Mouse (Mus musculus) Patski (cell line): ENCODE measurements at regions not wholly inside any gene's neighbourhood (a gene's known extent, or its start where the extent isn't known, plus 50 kb on each side); places are given as distances from the start of the nearest gene placed in this dataset.

Experiments used
- ATAC-seq: fragments of 100-300 bp; one replicate; pipeline ENCODE4 v1.8.0; 2021
- CTCF ChIA-PET: fragments of 350-600 bp; sonication (Branson Sonifier 250); formaldehyde crosslinking; loops from one replicate; lab custom pipeline; 2022; ENCODE audit warnings: inconsistent platforms; lab: Charles Lee
- POLR2A ChIA-PET: fragments of 350-600 bp; sonication (Branson Sonifier 250); formaldehyde crosslinking; loops from one replicate; lab custom pipeline; 2022; ENCODE audit warnings: antibody characterized with exemption, inconsistent platforms; lab: Charles Lee
- DNase-seq: peaks from one replicate; pipeline ENCODE4 v3.0.0-alpha.2; 2011; ENCODE audit warnings: low read depth, low spot score
- H3K27me3 ChIP-seq: fragments of 371-371 bp; one replicate; pipeline ENCODE4 v1.5.1; 2021
- CTCF ChIP-seq: fragments of 100-300 bp; IDR thresholded peaks from one replicate; pipeline ENCODE4 v1.5.1; 2021
- in situ Hi-C: fragments of 300-500 bp; cut with MboI; formaldehyde crosslinking; loops from 3 replicates; pipeline ENCODE4 v1.11.1; 2018; ENCODE audit warnings: low pct_unique_long_range_greater_than_20kb, mixed read lengths

DNA sequence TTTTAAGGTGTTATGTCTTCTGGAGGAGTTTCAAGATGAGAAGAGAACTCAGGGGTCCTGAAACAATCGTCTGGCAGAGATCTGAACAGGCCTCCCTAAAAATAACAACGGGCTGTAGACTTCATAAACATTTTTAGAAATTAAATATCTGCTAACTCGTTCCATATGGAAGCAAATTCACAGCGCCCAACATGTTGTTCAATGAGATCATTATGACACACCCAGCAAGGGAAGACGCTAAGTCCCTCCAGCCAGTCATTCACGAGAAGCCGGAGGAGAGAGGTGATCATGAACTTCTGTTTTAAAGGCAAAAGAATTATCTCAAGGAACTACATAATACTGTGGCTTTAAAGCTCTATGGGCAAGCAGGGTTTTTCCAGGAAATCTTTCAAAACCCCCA, 334.8 kb downstream of the Efna5 start:
- ChIA-PET POLR2A (no interaction called here), CTCF (interaction anchor here (2.1 kb wide), 1 partner anchor 9 kb away, joined by 5 read pairs; no protein-coding TSS in a partner anchor)
- ATAC-seq, result no peak
- in situ Hi-C loops, result no loop called here
- TF ChIP-seq CTCF, result no peak
- H3K27me3 ChIP-seq, result no peaks in the 10 kb centered on the region
- DNase-seq, result no peak

DNA sequence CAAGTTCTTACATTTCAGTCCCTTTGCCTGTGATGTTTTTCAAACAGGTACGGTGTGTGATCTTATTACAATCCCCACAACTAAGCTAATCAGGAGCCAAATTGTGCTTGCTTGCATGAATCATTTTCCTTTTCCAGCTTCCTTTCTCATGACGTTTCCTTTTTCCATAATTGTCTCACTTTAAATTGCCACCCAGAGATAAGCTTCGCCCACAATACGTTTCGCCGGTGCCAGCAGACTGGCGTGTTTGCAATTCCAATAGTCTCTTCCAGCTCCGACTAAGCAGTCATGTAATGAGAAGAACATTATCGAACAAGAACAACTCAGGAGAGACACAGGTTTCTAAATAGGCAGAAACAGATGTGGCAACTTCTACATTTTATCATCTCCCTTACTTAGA, 335.8 kb downstream of the Efna5 start:
- in situ Hi-C loops, result no loop called here
- ChIA-PET CTCF (interaction anchor here (2.1 kb wide), 1 partner anchor 8 kb away, joined by 5 read pairs; no protein-coding TSS in a partner anchor), POLR2A (no interaction called here)
- ATAC-seq (no peak), DNase-seq (no peak)
- no peak for TF ChIP-seq CTCF
- no peaks in the 10 kb centered on the region for H3K27me3 ChIP-seq

DNA sequence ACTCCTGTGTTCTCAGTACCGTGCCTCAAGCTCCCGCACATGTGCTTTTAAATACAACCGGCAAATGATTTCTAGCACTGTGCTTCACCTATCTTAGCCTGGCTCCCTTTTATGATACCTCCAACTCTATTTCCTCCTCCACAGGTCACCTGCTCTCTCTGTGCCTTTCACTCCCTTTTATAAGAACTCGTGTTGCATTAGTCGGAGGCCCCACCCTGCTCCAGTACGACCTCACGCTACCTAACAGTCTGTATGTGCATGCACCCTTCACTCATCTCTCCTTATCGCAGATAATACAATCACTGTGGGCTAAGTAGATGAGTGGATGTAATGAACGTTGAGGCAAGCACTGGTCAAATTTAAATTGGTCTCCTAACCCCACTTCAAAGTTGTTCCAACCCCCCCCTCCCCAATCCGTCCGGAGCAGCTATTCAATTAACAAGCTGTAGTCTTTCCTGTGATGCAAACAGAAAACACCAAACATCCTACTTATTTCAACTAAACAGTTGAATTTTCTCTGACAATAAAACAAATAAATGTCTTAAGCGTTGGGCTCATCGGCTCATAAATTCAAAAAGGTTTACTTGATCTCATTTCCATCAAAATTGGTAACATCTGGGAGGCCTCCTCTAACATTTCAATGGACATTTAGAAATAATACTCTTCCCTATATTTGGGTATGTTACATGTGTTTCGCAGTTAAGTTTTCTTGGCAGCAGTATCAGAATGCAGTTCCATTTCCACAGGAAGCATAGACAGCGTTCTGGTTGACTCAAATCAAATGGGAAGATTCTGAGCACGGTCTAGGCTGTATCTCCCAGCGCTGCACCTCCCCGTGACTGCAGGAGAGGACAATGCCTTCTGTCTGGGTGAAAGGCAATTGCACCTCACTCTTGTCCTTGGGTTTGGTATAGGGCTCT, 337.8 kb downstream of the Efna5 start:
- no peaks in the 10 kb centered on the region for H3K27me3 ChIP-seq
- no peak for TF ChIP-seq CTCF
- DNase-seq (no peak), ATAC-seq (no peak)
- ChIA-PET CTCF (no interaction called here), POLR2A (no interaction called here)
- in situ Hi-C loops, result no loop called here

DNA sequence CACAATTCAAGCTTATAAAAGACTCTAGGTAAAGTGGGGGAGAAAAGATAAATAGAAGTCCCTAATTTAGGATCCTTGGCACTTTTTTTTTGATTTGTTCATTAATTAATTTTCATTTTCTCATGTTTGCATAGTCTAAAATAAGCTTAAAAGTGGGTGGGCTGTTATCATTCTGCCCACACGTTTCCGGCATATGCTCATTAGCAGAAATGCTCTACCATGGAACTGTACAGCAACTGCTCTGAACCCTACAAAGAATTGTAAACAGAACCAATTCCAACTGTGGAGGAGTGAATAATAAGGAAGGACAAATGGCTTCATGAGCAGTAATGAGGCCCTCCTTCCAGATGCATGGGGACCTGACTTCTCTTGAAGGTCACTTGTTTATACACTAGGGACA, 351.2 kb downstream of the Efna5 start:
- POLR2A ChIA-PET, result interaction anchor here (0.6 kb wide), 1 partner anchor 428 kb away, joined by 3 read pairs; no protein-coding TSS in a partner anchor
- no peak for TF ChIP-seq CTCF
- in situ Hi-C loops, result no loop called here
- ATAC-seq (no peak), DNase-seq (no peak)
- CTCF ChIA-PET, result no interaction called here
- H3K27me3 ChIP-seq, result no peaks in the 10 kb centered on the region

DNA sequence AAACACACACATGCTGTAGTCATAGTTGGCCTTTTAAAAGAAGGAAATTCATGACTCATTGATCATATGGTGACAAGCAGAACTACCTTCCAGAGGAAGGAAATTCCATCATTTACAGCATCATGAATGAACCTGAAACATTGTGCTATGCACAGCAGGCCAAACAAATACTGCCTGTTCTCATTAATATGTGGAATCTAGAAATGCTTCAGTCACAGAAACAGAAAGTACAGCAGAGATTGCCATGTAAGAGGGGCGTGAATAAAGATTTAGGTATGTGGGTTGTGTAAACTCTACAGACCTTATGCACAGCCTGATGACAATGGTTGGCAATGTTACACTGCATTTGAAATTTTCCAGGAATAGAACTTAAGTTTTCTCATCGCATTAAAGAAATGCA, 353.6 kb downstream of the Efna5 start:
- TF ChIP-seq CTCF, result no peak
- ATAC-seq (no peak), DNase-seq (no peak)
- ChIA-PET CTCF (no interaction called here), POLR2A (no interaction called here)
- in situ Hi-C loops, result no loop called here
- no peaks in the 10 kb centered on the region for H3K27me3 ChIP-seq

DNA sequence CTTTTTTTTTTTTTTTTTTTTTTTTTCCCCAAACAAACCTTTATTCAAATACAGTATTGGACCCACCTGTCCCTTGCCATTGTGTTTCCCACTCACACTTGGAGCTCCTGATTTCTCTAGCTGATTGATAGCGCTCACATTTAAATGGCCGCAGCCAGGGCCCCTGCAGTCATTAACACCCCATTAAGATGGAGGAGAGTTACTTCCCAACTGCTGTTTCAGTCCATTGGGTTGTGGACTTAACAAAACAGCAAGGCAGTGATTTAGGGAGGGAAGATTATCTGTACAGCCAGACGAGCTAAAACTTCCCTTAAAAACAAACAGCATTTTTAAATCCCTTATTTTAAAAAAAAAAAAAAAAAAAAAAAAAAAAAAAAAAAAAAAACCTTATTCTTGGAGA, 367.5 kb downstream of the Efna5 start:
- ATAC-seq, result no peak
- no peaks in the 10 kb centered on the region for H3K27me3 ChIP-seq
- POLR2A ChIA-PET, result interaction anchor here (0.6 kb wide), 1 partner anchor 1081 kb away, joined by 3 read pairs; no protein-coding TSS in a partner anchor
- in situ Hi-C loops, result no loop called here
- TF ChIP-seq CTCF, result no peak
- DNase-seq, result no peak
- CTCF ChIA-PET, result interaction anchor here (1.5 kb wide), 1 partner anchor 22 kb away, joined by 3 read pairs; no protein-coding TSS in a partner anchor

DNA sequence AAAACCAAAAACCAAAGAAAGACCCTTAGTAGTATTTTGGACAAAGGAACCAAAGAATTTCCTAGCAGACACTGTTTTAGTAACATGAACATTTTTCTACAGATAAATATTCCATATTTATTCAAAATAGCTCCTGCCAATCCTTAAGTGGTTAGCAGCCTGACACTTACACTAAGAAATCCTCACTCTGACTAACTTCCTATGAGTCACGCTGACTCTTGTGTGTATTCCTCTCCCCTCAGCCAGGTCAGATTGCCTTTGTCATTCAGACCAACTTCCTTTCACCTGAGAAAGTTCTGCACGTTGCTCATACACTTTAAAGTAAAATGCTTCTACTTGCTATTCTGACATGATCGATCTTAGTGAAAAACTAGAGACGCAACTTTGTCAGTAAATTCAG, 370.9 kb downstream of the Efna5 start:
- DNase-seq, result no peak
- CTCF ChIA-PET, result no interaction called here
- H3K27me3 ChIP-seq, result no peaks in the 10 kb centered on the region
- TF ChIP-seq CTCF, result no peak
- in situ Hi-C loops, result no loop called here
- peak; percentile 85 for ATAC-seq
- POLR2A ChIA-PET, result interaction anchor here (0.5 kb wide), 1 partner anchor 25 kb away, joined by 3 read pairs; no protein-coding TSS in a partner anchor

DNA sequence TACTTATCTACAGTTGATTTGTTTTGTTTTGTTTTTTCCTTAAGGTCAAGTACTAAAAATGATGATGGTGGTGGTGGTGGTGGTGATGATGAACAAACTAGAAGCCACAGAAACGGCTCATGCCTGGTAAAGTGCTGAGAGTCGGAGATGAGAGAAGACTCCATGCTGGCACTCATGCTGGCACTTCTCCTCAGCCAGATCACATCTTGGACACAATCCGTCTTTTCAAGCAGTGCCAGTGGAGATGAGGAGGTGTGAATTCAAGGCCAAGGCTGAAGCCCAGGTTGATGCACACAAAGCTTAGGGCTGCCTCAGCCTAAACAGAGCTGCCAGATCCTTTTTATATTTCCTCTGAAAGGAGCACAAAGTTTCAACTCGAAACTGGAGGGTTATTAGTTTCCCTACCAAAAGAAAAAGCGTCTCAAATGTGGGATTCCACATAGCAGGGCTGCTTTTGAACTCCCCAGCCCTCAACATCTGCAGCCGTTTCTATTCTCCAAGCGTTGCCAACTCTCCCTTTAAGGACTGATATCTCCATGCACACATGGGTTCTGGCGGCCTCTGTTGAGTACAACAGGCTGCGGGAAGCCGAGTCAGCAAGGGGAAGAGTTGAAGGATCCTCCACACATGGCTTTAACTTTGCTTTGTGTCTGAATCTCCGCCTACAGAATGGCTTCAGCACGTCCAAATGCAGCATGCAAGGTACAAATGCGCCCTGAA, 373.2 kb downstream of the Efna5 start:
- POLR2A ChIA-PET, result no interaction called here
- DNase-seq (no peak), ATAC-seq (no peak)
- in situ Hi-C loops, result no loop called here
- no peaks in the 10 kb centered on the region for H3K27me3 ChIP-seq
- no peak for TF ChIP-seq CTCF
- CTCF ChIA-PET, result interaction anchor here (1.0 kb wide), 1 partner anchor 67 kb away, joined by 3 read pairs; no protein-coding TSS in a partner anchor

DNA sequence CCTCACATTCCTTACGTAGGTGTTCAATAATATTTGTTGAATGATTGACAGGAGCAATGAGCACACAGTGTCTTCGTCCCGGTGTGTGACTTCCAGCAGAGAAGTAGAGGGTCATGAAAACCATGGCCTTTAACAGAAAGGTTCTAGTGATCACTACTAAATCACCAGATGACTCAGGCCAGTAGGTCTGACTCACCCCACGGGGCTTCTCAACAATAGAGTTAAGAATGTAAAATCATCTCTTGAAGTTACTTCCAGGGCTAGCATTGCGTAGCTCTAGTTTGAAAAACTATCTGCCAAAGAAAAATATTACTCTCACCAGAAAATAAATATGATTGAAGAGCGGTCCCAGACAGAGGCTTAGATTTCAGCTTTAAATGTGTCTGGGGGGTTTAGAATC, 376.4 kb downstream of the Efna5 start:
- ChIA-PET CTCF (interaction anchor here (0.6 kb wide), 1 partner anchor 248 kb away, joined by 4 read pairs; no protein-coding TSS in a partner anchor), POLR2A (interaction anchor here (1.0 kb wide), 1 partner anchor 378 kb away, joined by 3 read pairs; no protein-coding TSS in a partner anchor)
- DNase-seq (peak; percentile 33), ATAC-seq (peak; percentile 92)
- in situ Hi-C loops, result no loop called here
- H3K27me3 ChIP-seq, result no peaks in the 10 kb centered on the region
- no peak for TF ChIP-seq CTCF

DNA sequence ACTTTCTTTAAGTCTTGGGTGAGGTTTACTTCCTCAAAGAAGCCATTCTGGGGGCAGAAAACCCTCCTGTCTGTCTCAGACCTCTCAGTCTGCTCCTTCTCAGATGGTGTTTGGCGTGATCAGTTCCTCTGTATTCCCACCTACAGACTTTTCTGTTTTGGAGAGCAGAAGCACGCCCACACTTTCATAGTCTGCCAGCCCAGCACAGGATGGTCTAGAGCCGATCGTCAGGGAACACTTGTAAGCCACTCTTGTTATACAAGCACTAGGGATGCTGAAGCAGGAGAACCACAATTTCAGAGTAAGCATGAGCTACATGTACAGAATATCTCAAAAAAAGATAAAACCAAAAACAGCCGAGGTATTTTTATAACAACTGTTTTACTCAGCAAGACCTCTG, 410.4 kb downstream of the Efna5 start:
- in situ Hi-C loops, result no loop called here
- POLR2A ChIA-PET, result no interaction called here
- CTCF ChIA-PET, result no interaction called here
- ATAC-seq, result no peak
- TF ChIP-seq CTCF, result no peak
- H3K27me3 ChIP-seq, result no peaks in the 10 kb centered on the region
- DNase-seq, result no peak
